Mouse (Mus musculus) left cerebral cortex, adult 8-10 months (tissue): ENCODE measurements around the gene Immt. TPM values are rescaled to one million over a fixed set of nuclear protein-coding genes. Genes with fewer than 3 reads are reported as not detected.
"Not testable (repeated sequence)": the region's sequence is repeated elsewhere in the genome, so short reads cannot be mapped to it uniquely, and the experiment has no call there.

ENCODE experiments used
- DNase-seq, 2 experiments: peaks; one replicate each; pipeline ENCODE4 v3.0.0; 2022; ENCODE audit warnings: low spot score in 2 of 2
- total RNA-seq, 4 experiments: library from RNA; stranded (reverse); gene quantifications; 2 replicates each; pipeline ENCODE4 v1.2.4; 2022

The Immt gene
- total RNA-seq, 4 experiments from 2014 or later = 142 to 166 (median 150) TPM

GRCm38 (mm10) chr6:71840597-71841290 is 9.6 kb downstream of the Immt start:
- DNase-seq = no peak

GRCm38 (mm10) chr6:71846906-71847305 is 15.8 kb downstream of the Immt start:
- DNase-seq = not testable (repeated sequence)

- DNase-seq = no peak
Measured at GRCm38 (mm10) chr6:71867751-71868150, 36.6 kb downstream of the Immt start.

GRCm38 (mm10) chr6:71868809-71869208 is 37.7 kb downstream of the Immt start:
- no peak for DNase-seq

GRCm38 (mm10) chr6:71871396-71871795 is 40.3 kb downstream of the Immt start:
- no peak for DNase-seq

GRCm38 (mm10) chr6:71877965-71878760 is 47.0 kb downstream of the Immt start:
- no peak for DNase-seq

GRCm38 (mm10) chr6:71893263-71893662 is 62.1 kb downstream of the Immt start:
- DNase-seq = no peak

- DNase-seq = no peak
Measured at GRCm38 (mm10) chr6:71907702-71908235, 76.6 kb downstream of the Immt start.

- DNase-seq = peak; percentile 82 to 92
Measured at GRCm38 (mm10) chr6:71908481-71909381, 77.6 kb downstream of the Immt start, which contains the start of the genes Ptcd3 and Polr1a. Gene Ptcd3 (minus strand): TSS chr6:71908750. Gene Polr1a (plus strand): TSS chr6:71909053.

GRCm38 (mm10) chr6:71909384-71909783 is 78.3 kb downstream of the Immt start:
- DNase-seq = no peak

GRCm38 (mm10) chr6:71909840-71910239 is 78.7 kb downstream of the Immt start:
- no peak for DNase-seq

- DNase-seq = no peak
Measured at GRCm38 (mm10) chr6:71911686-71912450, 80.7 kb downstream of the Immt start.

GRCm38 (mm10) chr6:71920752-71921151 is 89.6 kb downstream of the Immt start:
- DNase-seq = no peak

GRCm38 (mm10) chr6:71925233-71925632 is 94.1 kb downstream of the Immt start:
- DNase-seq = not testable (repeated sequence)

Other genes starting within 250 kb of the Immt start
- gene Kdm3a, start 198.3 kb upstream of the Immt start, total RNA-seq = 10 to 100 TPM; 49.7 to 56.4 (median 53.3) TPM
- 10 to 100 TPM; 77.8 to 89.9 (median 85.9) TPM for gene Reep1, start 123.8 kb upstream of the Immt start, total RNA-seq
- gene Mrpl35, start 4.4 kb upstream of the Immt start, total RNA-seq = 10 to 100 TPM; 24.9 to 36.6 (median 29.2) TPM
- gene Ptcd3, start 77.4 kb downstream of the Immt start, total RNA-seq = 10 to 100 TPM; 61.7 to 69.8 (median 68.6) TPM
- gene Polr1a, start 77.7 kb downstream of the Immt start, total RNA-seq = 10 to 100 TPM; 31.2 to 35.9 (median 33.1) TPM